Mouse (Mus musculus) C2C12 (cell line): ENCODE data around the gene Fblim1. TPM values are rescaled to one million over a fixed set of nuclear protein-coding genes. Genes with fewer than 3 reads are reported as not detected.
A peak's percentile ranks its signal among the peaks of the same experiment; 100 is the strongest.

Experiments used
- H3K27me3 ChIP-seq: one replicate; pipeline ENCODE4 v1.6.1; 2011; ENCODE audit not compliant: control insufficient read depth, insufficient read depth, insufficient read length
- H3K36me3 ChIP-seq: one replicate; pipeline ENCODE4 v1.6.1; 2011; ENCODE audit not compliant: control insufficient read depth, insufficient read depth
- H3K4me3 ChIP-seq: one replicate; pipeline ENCODE4 v1.5.1; 2011; ENCODE audit warnings: mild to moderate bottlenecking, control low read depth; ENCODE audit not compliant: poor library complexity, insufficient read depth, severe bottlenecking
- H3K79me2 ChIP-seq: one replicate; pipeline ENCODE4 v1.6.1; 2011; ENCODE audit not compliant: control insufficient read depth, insufficient read depth
- H3K79me3 ChIP-seq: one replicate; pipeline ENCODE4 v1.6.1; 2011; ENCODE audit warnings: low read depth, control low read depth
- H3ac ChIP-seq: one replicate; pipeline ENCODE3; 2011; ENCODE audit warnings: low read depth; ENCODE audit not compliant: control insufficient read depth, insufficient read length
- CEBPB ChIP-seq: IDR thresholded peaks from one replicate; pipeline ENCODE4 v1.6.1; 2011; ENCODE audit warnings: low read depth, mild to moderate bottlenecking, control low read depth, moderate library complexity
- CTCF ChIP-seq: IDR thresholded peaks from one replicate; pipeline ENCODE4 v1.5.1; 2011; ENCODE audit not compliant: control insufficient read depth, insufficient read depth, insufficient read length
- FOSL1 ChIP-seq: IDR thresholded peaks from one replicate; pipeline ENCODE4 v1.8.0; 2011; ENCODE audit warnings: mild to moderate bottlenecking, low read length; ENCODE audit not compliant: poor library complexity, insufficient read depth, severe bottlenecking
- MAX ChIP-seq: IDR thresholded peaks from one replicate; pipeline ENCODE4 v1.6.1; 2011; ENCODE audit warnings: mild to moderate bottlenecking, control low read depth
- MYOD1 ChIP-seq: IDR thresholded peaks from one replicate; pipeline ENCODE4 v1.6.1; 2011; ENCODE audit warnings: low read depth; ENCODE audit not compliant: control insufficient read depth, insufficient read length
- MYOG ChIP-seq: IDR thresholded peaks from one replicate; pipeline ENCODE4 v1.6.1; 2011; ENCODE audit not compliant: control insufficient read depth, insufficient read length; ENCODE audit errors: extremely low read depth
- USF1 ChIP-seq: IDR thresholded peaks from one replicate; pipeline ENCODE4 v1.6.1; 2011; ENCODE audit warnings: low read depth, mild to moderate bottlenecking, control low read depth, moderate library complexity
- polyA plus RNA-seq: library from polyadenylated mRNA; unstranded; fragments of >200 nt; fragmentation: generic; extraction: Trizol; gene quantifications from one replicate; pipeline ENCODE4 v1.2.1, GENCODE M21; 2012; ENCODE audit warnings: missing spikeins

The Fblim1 gene
- polyA plus RNA-seq, 1 experiment = 49.8 TPM

GRCm38 (mm10) chr4:141621297-141621696 is 15.4 kb upstream of the Fblim1 start:
- Histone ChIP-seq H3K36me3 (no peaks in the 10 kb centered on the region), H3K79me2 (no peaks in the 10 kb centered on the region), H3K79me3 (no peaks in the 10 kb centered on the region), H3K27me3 (no peaks in the 10 kb centered on the region), H3K4me3 (no peak overlapping the region), H3ac (no peak overlapping the region)
- TF ChIP-seq CEBPB (no peak), FOSL1 (no peak), MYOD1 (no peak), USF1 (no peak), MAX (no peak), MYOG (no peak)

GRCm38 (mm10) chr4:141619299-141619883 is 13.5 kb upstream of the Fblim1 start:
- Histone ChIP-seq H3K79me3 (no peaks in the 10 kb centered on the region), H3K27me3 (no peaks in the 10 kb centered on the region), H3K79me2 (no peaks in the 10 kb centered on the region), H3K36me3 (no peaks in the 10 kb centered on the region), H3ac (no peak overlapping the region), H3K4me3 (no peak overlapping the region)
- TF ChIP-seq USF1 = peak; percentile 20
- no peak for TF ChIP-seq CTCF

- Histone ChIP-seq H3K79me3 (no peaks in the 10 kb centered on the region), H3K4me3 (no peak within 1 kb of the TSS), H3K36me3 (no peaks in the 10 kb centered on the region), H3K79me2 (no peaks in the 10 kb centered on the region), H3ac (no peak within 1 kb of the TSS), H3K27me3 (no peaks in the 10 kb centered on the region)
- TF ChIP-seq CEBPB = no peak
- TF ChIP-seq MYOG = no peak
- no peak for TF ChIP-seq CTCF
- TF ChIP-seq FOSL1 = no peak
- no peak for TF ChIP-seq USF1
- no peak for TF ChIP-seq MAX
- no peak for TF ChIP-seq MYOD1
These were observed 12.8 kb upstream of the Fblim1 start, which contains the start of gene Tmem82 for GRCm38 (mm10) chr4:141618565-141619243. Tmem82 (minus strand) TSS chr4:141618633.

- H3K79me2 ChIP-seq = no peaks in the 10 kb centered on the region
- no peak for TF ChIP-seq FOSL1
- TF ChIP-seq MAX = no peak
- TF ChIP-seq MYOG = no peak
- no peak for TF ChIP-seq CEBPB
- no peak for TF ChIP-seq CTCF
- no peak for TF ChIP-seq MYOD1
- TF ChIP-seq USF1 = no peak
- H3K4me3 ChIP-seq = no peak overlapping the region
- H3ac ChIP-seq = no peak overlapping the region
- H3K27me3 ChIP-seq = no peaks in the 10 kb centered on the region
- H3K79me3 ChIP-seq = no peaks in the 10 kb centered on the region
- no peaks in the 10 kb centered on the region for H3K36me3 ChIP-seq
These were observed 12.1 kb upstream of the Fblim1 start for GRCm38 (mm10) chr4:141617863-141618564.

- TF ChIP-seq CEBPB (no peak), CTCF (peak; percentile 32)
- no peak overlapping the region for H3K4me3 ChIP-seq
- no peaks in the 10 kb centered on the region for H3K27me3 ChIP-seq
- no peak overlapping the region for H3ac ChIP-seq
- H3K36me3 ChIP-seq = no peaks in the 10 kb centered on the region
- no peaks in the 10 kb centered on the region for H3K79me3 ChIP-seq
- H3K79me2 ChIP-seq = no peaks in the 10 kb centered on the region
These were observed 11.4 kb upstream of the Fblim1 start for GRCm38 (mm10) chr4:141617299-141617698.

GRCm38 (mm10) chr4:141616811-141617210 is 10.9 kb upstream of the Fblim1 start:
- Histone ChIP-seq H3K4me3 (no peak overlapping the region), H3K79me2 (no peaks in the 10 kb centered on the region), H3K27me3 (no peaks in the 10 kb centered on the region), H3ac (no peak overlapping the region), H3K36me3 (no peaks in the 10 kb centered on the region), H3K79me3 (no peaks in the 10 kb centered on the region)
- TF ChIP-seq MYOG (no peak), CTCF (no peak), USF1 (no peak), FOSL1 (no peak), MYOD1 (no peak), MAX (no peak), CEBPB (no peak)
